Mouse (Mus musculus) olfactory bulb, adult 2 months (tissue): ENCODE measurements at regions not wholly inside any gene's neighbourhood (a gene's known extent, or its start where the extent isn't known, plus 50 kb on each side); places are given as distances from the start of the nearest gene placed in this dataset.

Experiments
- CTCF ChIP-seq: fragments of 200-500 bp; IDR thresholded peaks from 2 replicates; pipeline ENCODE4 v1.5.1; 2012; ENCODE audit warnings: low read depth, mild to moderate bottlenecking, low read length, moderate library complexity; ENCODE audit not compliant: insufficient read depth
- POLR2A ChIP-seq: fragments of 200-500 bp; IDR thresholded peaks from 2 replicates; pipeline ENCODE4 v1.6.1; 2012; ENCODE audit warnings: mild to moderate bottlenecking, low read depth, low read length, moderate library complexity; ENCODE audit not compliant: insufficient read depth

DNA sequence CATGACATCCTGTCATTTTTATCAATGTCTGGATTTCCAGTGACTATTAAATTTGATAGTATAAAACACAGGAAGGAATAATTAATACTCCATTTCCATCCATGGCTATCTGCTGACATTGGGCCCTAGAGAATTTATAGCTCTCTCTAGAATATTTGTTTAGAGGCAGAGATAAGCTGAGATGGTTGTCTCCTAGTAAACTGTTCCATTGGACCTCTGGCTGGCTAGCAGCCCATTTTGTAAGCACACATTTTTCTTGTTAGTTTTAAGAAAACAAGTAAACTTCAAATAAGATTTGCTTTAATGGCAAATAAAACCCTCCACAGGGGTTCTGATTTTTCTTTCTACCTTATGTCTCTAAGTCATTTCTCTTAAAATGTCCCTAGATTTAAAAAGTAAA, 288.9 kb downstream of the C1d start:
- TF ChIP-seq CTCF (no peak), POLR2A (no peak)
